Mouse (Mus musculus): ENCODE results near the gene F5. TPM values are rescaled to one million over a fixed set of nuclear protein-coding genes. Genes with fewer than 3 reads are reported as not detected.

F5 gene
- total RNA-seq, 2 experiments from 2014 or later, result 1.5 to 3.8 TPM

GRCm38 (mm10) chr1:164154983-164155382 is 3.3 kb downstream of the F5 start:
- ATAC-seq (replicated peaks; ENCODE audit: poor library complexity, severe bottlenecking), result no peak

- no peak for ATAC-seq (replicated peaks; ENCODE audit: poor library complexity, severe bottlenecking)
Measured at GRCm38 (mm10) chr1:164158571-164158970, 6.9 kb downstream of the F5 start.

GRCm38 (mm10) chr1:164159781-164160180 is 8.1 kb downstream of the F5 start:
- ATAC-seq (replicated peaks; ENCODE audit: poor library complexity, severe bottlenecking), result no peak

GRCm38 (mm10) chr1:164162745-164163144 is 11.1 kb downstream of the F5 start:
- ATAC-seq (replicated peaks; ENCODE audit: poor library complexity, severe bottlenecking), result no peak

GRCm38 (mm10) chr1:164168818-164169217 is 17.2 kb downstream of the F5 start:
- ATAC-seq (replicated peaks; ENCODE audit: poor library complexity, severe bottlenecking), result no peak

DNA sequence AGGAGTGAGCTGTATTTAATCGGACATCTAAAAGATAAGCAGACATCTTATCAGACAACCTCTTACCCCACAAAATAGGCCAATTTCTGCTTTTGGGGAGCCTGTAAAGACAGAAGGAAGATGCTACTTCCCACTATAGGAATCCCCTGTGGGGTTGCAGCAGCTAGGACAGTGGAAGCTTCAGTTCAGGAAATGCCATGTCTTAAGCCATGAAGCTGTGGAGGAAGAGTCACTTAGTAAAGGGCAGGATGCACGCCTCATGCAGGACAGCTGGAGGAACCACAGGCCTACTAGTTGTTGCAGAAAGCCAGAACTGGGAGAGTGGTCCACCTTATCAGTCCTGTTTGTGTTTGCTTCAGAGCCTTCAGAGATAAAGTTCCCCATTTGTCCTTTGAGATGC is 18.8 kb downstream of the F5 start:
- peak; percentile 72 for ATAC-seq (replicated peaks; ENCODE audit: poor library complexity, severe bottlenecking)

GRCm38 (mm10) chr1:164173145-164173544 is 21.5 kb downstream of the F5 start:
- ATAC-seq (replicated peaks; ENCODE audit: poor library complexity, severe bottlenecking), result peak; percentile 79

DNA sequence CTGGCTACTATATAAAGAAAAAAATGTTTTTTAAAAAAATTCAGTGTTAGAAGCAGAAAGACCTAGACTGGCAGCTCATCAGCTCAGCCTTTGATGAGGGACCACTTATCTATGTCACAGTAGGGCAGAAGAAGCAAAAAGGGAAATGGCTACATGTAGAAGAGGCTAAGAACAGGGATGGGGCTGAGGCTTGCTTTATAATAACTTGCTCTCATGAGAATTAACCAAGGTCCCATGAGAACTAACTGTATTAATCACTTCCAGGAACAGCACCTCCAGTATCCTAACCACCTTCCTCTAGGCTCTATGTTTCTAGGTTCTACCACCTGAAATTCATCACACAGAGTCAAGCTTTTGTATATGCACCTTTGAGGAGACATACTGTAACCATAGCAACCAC is 25.2 kb downstream of the F5 start:
- peak; percentile 17 for ATAC-seq (replicated peaks; ENCODE audit: poor library complexity, severe bottlenecking)

GRCm38 (mm10) chr1:164178429-164178828 is 26.8 kb downstream of the F5 start:
- no peak for ATAC-seq (replicated peaks; ENCODE audit: poor library complexity, severe bottlenecking)

DNA sequence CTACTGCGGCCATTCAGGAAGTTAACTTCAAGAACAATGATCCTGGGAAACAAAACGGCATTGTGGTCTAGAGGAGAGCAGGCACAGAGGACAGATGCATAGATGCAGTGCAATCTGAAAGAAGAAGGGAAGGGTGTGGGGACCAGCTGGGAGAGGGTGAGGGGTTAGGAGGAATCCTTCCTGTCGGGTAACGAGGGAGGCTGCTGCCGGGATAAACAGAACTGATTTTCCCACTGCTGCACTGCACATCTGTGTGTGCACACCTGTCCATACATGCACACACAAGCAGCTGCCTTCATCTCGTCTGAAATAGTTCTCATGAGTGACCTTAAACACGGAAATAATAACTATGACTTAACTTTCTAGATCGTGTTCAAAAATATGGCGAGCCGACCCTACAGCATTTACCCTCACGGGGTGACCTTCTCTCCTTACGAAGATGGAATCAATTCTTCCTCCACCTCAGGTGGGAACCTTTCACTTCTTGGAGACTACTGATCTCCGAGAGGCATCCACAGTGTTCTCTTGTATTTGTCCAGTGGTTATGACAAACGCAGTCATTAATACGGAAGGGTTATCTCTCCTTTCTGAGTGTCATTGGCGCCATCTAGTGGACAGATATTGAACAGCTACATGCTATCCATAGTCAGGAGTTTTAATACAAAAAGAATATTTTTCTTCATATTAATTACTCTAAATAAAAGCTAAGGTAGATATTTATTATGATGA is 32.7 kb downstream of the F5 start:
- peak; percentile 97 for ATAC-seq (replicated peaks; ENCODE audit: poor library complexity, severe bottlenecking)

GRCm38 (mm10) chr1:164184871-164185223 is 33.2 kb downstream of the F5 start:
- ATAC-seq (replicated peaks; ENCODE audit: poor library complexity, severe bottlenecking), result no peak

GRCm38 (mm10) chr1:164185316-164185715 is 33.7 kb downstream of the F5 start:
- ATAC-seq (replicated peaks; ENCODE audit: poor library complexity, severe bottlenecking), result no peak

- no peak for ATAC-seq (replicated peaks; ENCODE audit: poor library complexity, severe bottlenecking)
Measured at GRCm38 (mm10) chr1:164187002-164187560, 35.4 kb downstream of the F5 start.

- ATAC-seq (replicated peaks; ENCODE audit: poor library complexity, severe bottlenecking), result no peak
Measured at GRCm38 (mm10) chr1:164199551-164199950, 47.9 kb downstream of the F5 start.

GRCm38 (mm10) chr1:164208437-164208836 is 56.8 kb downstream of the F5 start:
- ATAC-seq (replicated peaks; ENCODE audit: poor library complexity, severe bottlenecking), result no peak

GRCm38 (mm10) chr1:164210899-164211298 is 59.3 kb downstream of the F5 start:
- ATAC-seq (replicated peaks; ENCODE audit: poor library complexity, severe bottlenecking), result no peak

DNA sequence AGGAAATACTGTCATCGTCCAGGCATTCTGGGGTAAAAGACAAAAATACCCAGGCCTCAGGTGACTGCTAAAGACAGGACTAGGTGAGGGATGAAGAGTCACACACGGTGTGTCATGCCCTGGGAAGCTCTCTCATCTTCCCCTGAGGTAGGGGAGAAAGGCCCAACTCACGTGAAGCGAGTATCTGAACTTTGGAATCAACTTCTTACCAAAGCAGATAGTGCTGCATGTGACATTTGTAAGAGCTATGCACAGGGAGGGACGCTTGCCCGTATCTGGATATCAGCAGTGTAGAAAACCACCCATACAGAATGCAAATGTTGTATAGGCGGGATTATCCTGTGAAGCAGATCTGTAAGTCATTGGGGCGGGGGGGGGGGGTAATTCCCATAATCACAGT is 61.0 kb downstream of the F5 start:
- ATAC-seq (replicated peaks; ENCODE audit: poor library complexity, severe bottlenecking), result no peak

DNA sequence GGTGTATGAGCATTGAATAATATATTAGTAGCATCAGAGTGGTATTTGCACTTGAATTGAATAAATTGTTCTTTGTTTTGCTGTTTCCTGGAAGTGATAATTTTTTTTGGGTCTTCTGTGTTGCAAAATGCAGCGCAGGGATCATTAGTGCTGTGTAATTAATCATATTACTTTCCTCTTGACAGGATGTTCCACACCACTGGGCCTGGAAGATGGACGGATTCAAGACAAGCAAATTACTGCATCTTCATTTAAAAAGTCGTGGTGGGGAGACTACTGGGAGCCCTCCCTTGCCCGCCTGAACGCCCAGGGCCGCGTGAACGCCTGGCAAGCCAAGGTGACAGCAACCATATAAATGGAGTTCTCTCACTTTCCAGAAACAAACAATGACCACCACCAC is 62.6 kb downstream of the F5 start:
- ATAC-seq (replicated peaks; ENCODE audit: poor library complexity, severe bottlenecking), result no peak

- ATAC-seq (replicated peaks; ENCODE audit: poor library complexity, severe bottlenecking), result no peak
Measured at GRCm38 (mm10) chr1:164215097-164215496, 63.5 kb downstream of the F5 start.

GRCm38 (mm10) chr1:164215540-164215939 is 63.9 kb downstream of the F5 start:
- ATAC-seq (replicated peaks; ENCODE audit: poor library complexity, severe bottlenecking), result no peak

DNA sequence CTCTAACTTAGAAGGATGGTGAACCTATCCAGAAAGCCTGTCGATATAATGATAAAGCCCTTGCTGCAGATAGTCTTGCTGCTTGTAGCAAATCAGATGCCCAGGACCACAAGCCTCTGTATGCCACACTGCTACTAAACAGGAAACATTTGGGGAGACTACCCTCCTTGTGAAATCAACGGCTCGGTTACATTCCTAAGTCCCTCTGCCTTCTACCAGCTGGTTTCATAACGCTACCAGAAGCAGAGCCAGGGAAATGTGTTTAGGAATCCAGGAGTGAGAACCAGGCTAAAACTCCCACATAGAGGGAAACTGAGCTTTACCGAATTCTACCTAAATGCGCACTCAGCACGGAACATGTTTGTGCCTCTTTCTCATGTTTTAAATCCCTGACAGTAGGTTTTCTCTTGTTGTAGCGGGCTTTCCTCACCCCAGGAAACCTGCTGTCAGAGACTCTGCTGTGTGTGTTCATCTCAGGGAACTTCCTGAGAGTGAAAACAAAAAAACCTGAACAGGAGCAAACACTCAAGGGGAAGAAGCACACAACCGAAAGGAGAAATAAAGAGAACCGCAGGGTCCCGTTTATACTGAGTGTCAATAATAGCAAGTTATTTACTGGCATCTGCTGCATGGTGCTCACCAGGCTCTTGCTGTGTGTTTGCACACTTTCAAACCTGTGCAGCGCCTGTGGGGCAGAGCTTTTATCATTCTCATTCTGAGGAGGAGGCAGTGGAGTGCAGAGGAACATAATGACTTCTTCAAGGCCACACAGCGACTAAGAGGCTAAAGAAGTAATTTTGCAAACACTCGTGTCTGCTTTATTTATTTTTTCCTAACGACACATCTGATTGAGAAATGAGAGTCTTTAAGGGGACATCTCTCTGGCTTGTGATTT is 66.4 kb downstream of the F5 start:
- ATAC-seq (replicated peaks; ENCODE audit: poor library complexity, severe bottlenecking), result peak; percentile 88

Data from granulocyte monocyte progenitor cell, adult 5-6 weeks (primary cell).